Mouse (Mus musculus) ES-Bruce4 (cell line): ENCODE measurements around the gene Fam229a. TPM values are rescaled to one million over a fixed set of nuclear protein-coding genes. Genes with fewer than 3 reads are reported as not detected.

Experiments
- H3K27ac ChIP-seq: 2 replicates; pipeline ENCODE4 v1.5.1; 2012; ENCODE audit warnings: low read length, inconsistent platforms; ENCODE audit not compliant: insufficient read depth
- H3K27me3 ChIP-seq: 2 replicates; pipeline ENCODE4 v1.6.1; 2012; ENCODE audit warnings: mild to moderate bottlenecking, low read length, inconsistent platforms; ENCODE audit not compliant: control insufficient read depth, poor library complexity, insufficient read depth, severe bottlenecking
- H3K36me3 ChIP-seq: 2 replicates; pipeline ENCODE4 v1.6.1; 2012; ENCODE audit warnings: inconsistent platforms, mild to moderate bottlenecking, low read length, moderate library complexity; ENCODE audit not compliant: control insufficient read depth, poor library complexity, insufficient read depth, severe bottlenecking
- H3K4me1 ChIP-seq: one replicate; pipeline ENCODE4 v1.8.1; 2011; ENCODE audit warnings: low read length; ENCODE audit not compliant: control insufficient read depth, insufficient read depth
- H3K4me3 ChIP-seq: 2 replicates; pipeline ENCODE4 v1.5.1; 2011; ENCODE audit warnings: low read depth, mild to moderate bottlenecking, low read length
- H3K9ac ChIP-seq: 2 replicates; pipeline ENCODE4 v1.6.1; 2012; ENCODE audit warnings: low read depth, mild to moderate bottlenecking, inconsistent platforms; ENCODE audit not compliant: poor library complexity, severe bottlenecking
- H3K9me3 ChIP-seq: replicated peaks from 2 replicates; pipeline ENCODE4 v1.6.1; 2012; ENCODE audit warnings: mild to moderate bottlenecking, low read length, inconsistent platforms; ENCODE audit not compliant: control insufficient read depth, poor library complexity, insufficient read depth, severe bottlenecking
- CTCF ChIP-seq: IDR thresholded peaks from one replicate; pipeline ENCODE4 v1.8.1; 2011; ENCODE audit warnings: low read depth, low read length
- EP300 ChIP-seq: IDR thresholded peaks from 2 replicates; pipeline ENCODE4 v1.6.1; 2011; ENCODE audit warnings: low read depth, low read length; ENCODE audit not compliant: insufficient read depth
- POLR2A ChIP-seq: IDR thresholded peaks from one replicate; pipeline ENCODE4 v1.8.1; 2011; ENCODE audit warnings: low read length; ENCODE audit not compliant: insufficient read depth
- polyA plus RNA-seq: library from polyadenylated mRNA; stranded (reverse); fragments of >200 nt; gene quantifications from 2 replicates; pipeline ENCODE4 v1.2.4, GENCODE M21; 2011; ENCODE audit warnings: low read depth; ENCODE audit not compliant: missing spikeins, insufficient read depth, insufficient read length

The Fam229a gene
- polyA plus RNA-seq, 1 experiment: not detected

GRCm38 (mm10) chr4:129507434-129508236, 16.6 kb downstream of the Fam229a start:
- Histone ChIP-seq H3K9me3 (no peaks in the 10 kb centered on the region), H3K27me3 (no peaks in the 10 kb centered on the region), H3K36me3 (no peaks in the 10 kb centered on the region), H3K4me3 (no peak overlapping the region), H3K4me1 (peaks cover 8% of the 10 kb centered on the region), H3K9ac (no peak overlapping the region), H3K27ac (no peak overlapping the region)
- no peak for TF ChIP-seq POLR2A
- TF ChIP-seq CTCF: no peak
- TF ChIP-seq EP300: no peak

GRCm38 (mm10) chr4:129508237-129508515, 17.2 kb downstream of the Fam229a start:
- no peaks in the 10 kb centered on the region for H3K36me3 ChIP-seq
- TF ChIP-seq POLR2A (no peak), CTCF (no peak), EP300 (no peak)
- H3K27me3 ChIP-seq: no peaks in the 10 kb centered on the region
- no peak overlapping the region for H3K27ac ChIP-seq
- no peak overlapping the region for H3K4me3 ChIP-seq
- H3K9me3 ChIP-seq: no peaks in the 10 kb centered on the region
- no peak overlapping the region for H3K9ac ChIP-seq
- peaks cover 8% of the 10 kb centered on the region for H3K4me1 ChIP-seq

- H3K36me3 ChIP-seq: no peaks in the 10 kb centered on the region
- H3K9ac ChIP-seq: 0 out of 2 replicates have a peak overlapping the region, but pooled peaks have one; percentile 5
- TF ChIP-seq EP300 (no peak), CTCF (no peak), POLR2A (no peak)
- H3K9me3 ChIP-seq: no peaks in the 10 kb centered on the region
- no peaks in the 10 kb centered on the region for H3K27me3 ChIP-seq
- peaks cover 8% of the 10 kb centered on the region for H3K4me1 ChIP-seq
- H3K27ac ChIP-seq: no peak overlapping the region
- H3K4me3 ChIP-seq: no peak overlapping the region
Observed at GRCm38 (mm10) chr4:129508834-129509600, 18.0 kb downstream of the Fam229a start.

GRCm38 (mm10) chr4:129509650-129510049, 18.7 kb downstream of the Fam229a start:
- H3K4me3 ChIP-seq: no peak overlapping the region
- H3K27ac ChIP-seq: no peak overlapping the region
- TF ChIP-seq EP300 (no peak), POLR2A (no peak), CTCF (no peak)
- no peaks in the 10 kb centered on the region for H3K9me3 ChIP-seq
- no peaks in the 10 kb centered on the region for H3K27me3 ChIP-seq
- H3K9ac ChIP-seq: no peak overlapping the region
- peaks cover 4% of the 10 kb centered on the region for H3K4me1 ChIP-seq
- no peaks in the 10 kb centered on the region for H3K36me3 ChIP-seq

- Histone ChIP-seq H3K4me3 (no peak overlapping the region), H3K27ac (no peak overlapping the region), H3K27me3 (no peaks in the 10 kb centered on the region), H3K9me3 (no peaks in the 10 kb centered on the region), H3K4me1 (peaks cover 4% of the 10 kb centered on the region), H3K36me3 (peaks cover 7% of the 10 kb centered on the region; the same call in 1 of the 2 replicates), H3K9ac (no peak overlapping the region)
- no peak for TF ChIP-seq CTCF
- no peak for TF ChIP-seq EP300
- TF ChIP-seq POLR2A: no peak
Observed at GRCm38 (mm10) chr4:129510723-129511412, 19.9 kb downstream of the Fam229a start.

GRCm38 (mm10) chr4:129511413-129512096, 20.6 kb downstream of the Fam229a start:
- Histone ChIP-seq H3K27ac (no peak overlapping the region), H3K4me3 (no peak overlapping the region), H3K27me3 (no peaks in the 10 kb centered on the region), H3K4me1 (peaks cover 4% of the 10 kb centered on the region), H3K9ac (no peak overlapping the region), H3K9me3 (no peaks in the 10 kb centered on the region), H3K36me3 (peaks cover 9% of the 10 kb centered on the region; the same call in 1 of the 2 replicates)
- TF ChIP-seq CTCF (no peak), EP300 (no peak), POLR2A (no peak)
